Mouse (Mus musculus) kidney, embryonic 14.5 days (tissue): ENCODE data around the gene Rft1. TPM values are rescaled to one million over a fixed set of nuclear protein-coding genes. Genes with fewer than 3 reads are reported as not detected.

Experiments
- ATAC-seq: fragments of 200-750 bp; cut with Nextera tagmentation; 2 replicates; pipeline ENCODE4 v1.8.0; 2017; ENCODE audit warnings: moderate number of reproducible peaks, mild to moderate bottlenecking, moderate TSS enrichment, moderate library complexity; ENCODE audit not compliant: low FRiP score, low TSS enrichment
- H3K27ac ChIP-seq: fragments of 300-500 bp; sonication (generic); 2 replicates; pipeline ENCODE4 v1.5.1; 2014; ENCODE audit warnings: low read depth, mild to moderate bottlenecking, low read length, moderate library complexity, mixed read lengths
- H3K27me3 ChIP-seq: fragments of 300-500 bp; sonication (generic); 2 replicates; pipeline ENCODE4 v1.6.1; 2014; ENCODE audit warnings: mild to moderate bottlenecking, low read length; ENCODE audit not compliant: control insufficient read depth, insufficient read depth
- H3K36me3 ChIP-seq: fragments of 300-500 bp; sonication (generic); 2 replicates; pipeline ENCODE4 v1.6.1; 2014; ENCODE audit warnings: low read length, mixed read lengths; ENCODE audit not compliant: control insufficient read depth, insufficient read depth
- H3K4me1 ChIP-seq: fragments of 300-500 bp; sonication (generic); 2 replicates; pipeline ENCODE4 v1.6.1; 2014; ENCODE audit warnings: low read length, mixed read lengths; ENCODE audit not compliant: control insufficient read depth, insufficient read depth
- H3K4me2 ChIP-seq: fragments of 300-500 bp; sonication (generic); replicated peaks from 2 replicates; pipeline ENCODE4 v1.6.1; 2014; ENCODE audit warnings: low read depth, mild to moderate bottlenecking, low read length
- H3K4me3 ChIP-seq: fragments of 300-500 bp; sonication (generic); 2 replicates; pipeline ENCODE4 v1.5.1; 2014; ENCODE audit warnings: mild to moderate bottlenecking, low read length
- H3K9ac ChIP-seq: fragments of 300-500 bp; sonication (generic); 2 replicates; pipeline ENCODE4 v1.6.1; 2014; ENCODE audit warnings: low read depth, mild to moderate bottlenecking, low read length, moderate library complexity
- H3K9me3 ChIP-seq: fragments of 300-500 bp; sonication (generic); 2 replicates; pipeline ENCODE4 v1.6.1; 2016; ENCODE audit warnings: low read length; ENCODE audit not compliant: control insufficient read depth
- WGBS: fragments of 180-500 bp; shearing (Covaris S2); extraction: QIAGEN DNeasy Blood & Tissue Kit; methylation state at CpG from one replicate; pipeline ENCODE4 v1.1.7; 2014; 5-methylcytosine and 5-hydroxymethylcytosine counted together
- polyA plus RNA-seq: library from polyadenylated mRNA; unstranded; fragments of >200 nt; fragmentation: Nextera tagmentation; extraction: Ambion mirVana; gene quantifications from 2 replicates; pipeline ENCODE4 v1.2.1, GENCODE M21; 2014

Rft1 gene
- polyA plus RNA-seq, 1 experiment from 2014 or later, result 19.4 TPM

- Histone ChIP-seq H3K9ac (no peak overlapping the region), H3K36me3 (no peaks in the 10 kb centered on the region), H3K27me3 (peaks cover 6% of the 10 kb centered on the region; the same call in 1 of the 2 replicates), H3K27ac (no peak overlapping the region), H3K9me3 (no peaks in the 10 kb centered on the region), H3K4me1 (no peaks in the 10 kb centered on the region), H3K4me2 (no peak overlapping the region), H3K4me3 (no peak overlapping the region)
- no peak for ATAC-seq
- 78% methylated on average over 5 of the region's 5 CpGs for WGBS
Measured at GRCm38 (mm10) chr14:30703079-30703478, 48.9 kb downstream of the Rft1 start.

- no peak overlapping the region for H3K4me3 ChIP-seq
- no peak overlapping the region for H3K4me2 ChIP-seq
- WGBS, result 81% methylated on average over 8 of the region's 8 CpGs
Measured at GRCm38 (mm10) chr14:30704098-30704855, 50.1 kb downstream of the Rft1 start.

GRCm38 (mm10) chr14:30711892-30712291 lies 57.7 kb downstream of the Rft1 start:
- Histone ChIP-seq H3K36me3 (no peaks in the 10 kb centered on the region), H3K4me3 (no peak overlapping the region), H3K9me3 (no peaks in the 10 kb centered on the region), H3K27ac (no peak overlapping the region), H3K9ac (no peak overlapping the region), H3K4me1 (peaks cover 5% of the 10 kb centered on the region), H3K4me2 (no peak overlapping the region), H3K27me3 (peaks cover 10% of the 10 kb centered on the region)
- no peak for ATAC-seq
- WGBS, result 84% methylated on average over 2 of the region's 2 CpGs

More at GRCm38 (mm10) chr14:30704098-30704855, 50.1 kb downstream of the Rft1 start:
- Histone ChIP-seq H3K36me3 (no peaks in the 10 kb centered on the region), H3K9me3 (no peaks in the 10 kb centered on the region), H3K4me1 (no peaks in the 10 kb centered on the region), H3K9ac (no peak overlapping the region), H3K27me3 (peaks cover 6% of the 10 kb centered on the region; the same call in 1 of the 2 replicates), H3K27ac (no peak overlapping the region)
- ATAC-seq, result no peak

- no peak for ATAC-seq
- 79% methylated on average over 1 of the region's 1 CpGs for WGBS
Measured at GRCm38 (mm10) chr14:30713769-30714168, 59.6 kb downstream of the Rft1 start.

GRCm38 (mm10) chr14:30714799-30715617 lies 60.8 kb downstream of the Rft1 start, which contains the start of gene Sfmbt1:
Gene Sfmbt1, plus strand, starts transcription at chr14:30714849.
- Histone ChIP-seq H3K27me3 (peaks cover 10% of the 10 kb centered on the region), H3K4me1 (peaks cover 7% of the 10 kb centered on the region), H3K9ac (peak within 1 kb of the TSS; percentile 93), H3K27ac (peak within 1 kb of the TSS; percentile 77), H3K9me3 (no peaks in the 10 kb centered on the region), H3K4me3 (peak within 1 kb of the TSS; percentile 88), H3K36me3 (no peaks in the 10 kb centered on the region), H3K4me2 (peak within 1 kb of the TSS; percentile 84)
- WGBS, result 2% methylated on average over 70 of the region's 87 CpGs
- ATAC-seq, result peak; percentile 54

More at GRCm38 (mm10) chr14:30713769-30714168, 59.6 kb downstream of the Rft1 start:
- H3K27ac ChIP-seq, result no peak overlapping the region
- H3K4me1 ChIP-seq, result peaks cover 7% of the 10 kb centered on the region
- no peak overlapping the region for H3K9ac ChIP-seq
- no peaks in the 10 kb centered on the region for H3K9me3 ChIP-seq
- peaks cover 10% of the 10 kb centered on the region for H3K27me3 ChIP-seq
- H3K4me2 ChIP-seq, result no peak overlapping the region
- H3K4me3 ChIP-seq, result no peak overlapping the region
- H3K36me3 ChIP-seq, result no peaks in the 10 kb centered on the region

GRCm38 (mm10) chr14:30715618-30716050 lies 61.5 kb downstream of the Rft1 start:
- no peaks in the 10 kb centered on the region for H3K36me3 ChIP-seq
- ATAC-seq, result peak; percentile 86
- WGBS, result under 1% methylated on average over 35 of the region's 68 CpGs

GRCm38 (mm10) chr14:30716051-30716952 lies 62.1 kb downstream of the Rft1 start:
- H3K27me3 ChIP-seq, result peaks cover 10% of the 10 kb centered on the region
- H3K4me2 ChIP-seq, result peak overlapping the region; percentile 84
- WGBS, result under 1% methylated on average over 79 of the region's 106 CpGs
- H3K4me1 ChIP-seq, result peaks cover 7% of the 10 kb centered on the region
- H3K9me3 ChIP-seq, result no peaks in the 10 kb centered on the region
- H3K4me3 ChIP-seq, result peak overlapping the region; percentile 88
- peak; percentile 44 for ATAC-seq
- H3K9ac ChIP-seq, result peak overlapping the region; percentile 93
- H3K27ac ChIP-seq, result peak overlapping the region; percentile 77
- no peaks in the 10 kb centered on the region for H3K36me3 ChIP-seq

More at GRCm38 (mm10) chr14:30715618-30716050, 61.5 kb downstream of the Rft1 start:
- Histone ChIP-seq H3K4me3 (peak overlapping the region; percentile 88), H3K4me1 (peaks cover 7% of the 10 kb centered on the region), H3K27me3 (peaks cover 10% of the 10 kb centered on the region), H3K9me3 (no peaks in the 10 kb centered on the region), H3K9ac (peak overlapping the region; percentile 93), H3K27ac (peak overlapping the region; percentile 77), H3K4me2 (peak overlapping the region; percentile 84)

- peaks cover 10% of the 10 kb centered on the region for H3K27me3 ChIP-seq
- peak overlapping the region; percentile 93 for H3K9ac ChIP-seq
- no peaks in the 10 kb centered on the region for H3K9me3 ChIP-seq
- ATAC-seq, result no peak
- no peaks in the 10 kb centered on the region for H3K36me3 ChIP-seq
- WGBS, result 6% methylated on average over 7 of the region's 7 CpGs
- peak overlapping the region; percentile 84 for H3K4me2 ChIP-seq
- H3K27ac ChIP-seq, result no peak overlapping the region
- H3K4me1 ChIP-seq, result peaks cover 7% of the 10 kb centered on the region
- peak overlapping the region; percentile 88 for H3K4me3 ChIP-seq
Measured at GRCm38 (mm10) chr14:30716953-30717285, 62.8 kb downstream of the Rft1 start.
